Mouse (Mus musculus) lung, embryonic 15.5 days (tissue): ENCODE data around the gene Cx3cl1. TPM values are rescaled to one million over a fixed set of nuclear protein-coding genes. Genes with fewer than 3 reads are reported as not detected.

Source experiments
- ATAC-seq: fragments of 200-750 bp; cut with Nextera tagmentation; 2 replicates; pipeline ENCODE4 v1.8.0; 2017; ENCODE audit warnings: moderate number of reproducible peaks, borderline replicate concordance; ENCODE audit not compliant: low FRiP score, low TSS enrichment; ENCODE audit errors: extremely low read depth
- H3K27ac ChIP-seq: fragments of 300-500 bp; sonication (generic); 2 replicates; pipeline ENCODE4 v1.5.1; 2015; ENCODE audit warnings: moderate library complexity, mild to moderate bottlenecking, inconsistent platforms
- H3K27me3 ChIP-seq: fragments of 300-500 bp; sonication (generic); 2 replicates; pipeline ENCODE4 v1.6.1; 2015; ENCODE audit warnings: inconsistent platforms
- H3K36me3 ChIP-seq: fragments of 300-500 bp; sonication (generic); 2 replicates; pipeline ENCODE4 v1.6.1; 2015; ENCODE audit warnings: inconsistent platforms
- H3K4me1 ChIP-seq: fragments of 300-500 bp; sonication (generic); 2 replicates; pipeline ENCODE4 v1.6.1; 2015; ENCODE audit warnings: inconsistent platforms
- H3K4me2 ChIP-seq: fragments of 300-500 bp; sonication (generic); 2 replicates; pipeline ENCODE4 v1.6.1; 2015; ENCODE audit warnings: inconsistent platforms, mild to moderate bottlenecking, moderate library complexity
- H3K4me3 ChIP-seq: fragments of 300-500 bp; sonication (generic); 2 replicates; pipeline ENCODE4 v1.5.1; 2015; ENCODE audit warnings: mild to moderate bottlenecking, inconsistent platforms
- H3K9ac ChIP-seq: fragments of 300-500 bp; sonication (generic); 2 replicates; pipeline ENCODE4 v1.6.1; 2015; ENCODE audit warnings: inconsistent platforms
- H3K9me3 ChIP-seq: fragments of 300-500 bp; sonication (generic); 2 replicates; pipeline ENCODE4 v1.6.1; 2016; ENCODE audit warnings: inconsistent platforms
- WGBS: fragments of 180-500 bp; shearing (Covaris S2); methylation state at CpG from one replicate; pipeline ENCODE4 v1.1.7; 2015; 5-methylcytosine and 5-hydroxymethylcytosine counted together
- polyA plus RNA-seq: library from polyadenylated mRNA; unstranded; fragments of >200 nt; fragmentation: Nextera tagmentation; extraction: Ambion mirVana; gene quantifications from 2 replicates; pipeline ENCODE4 v1.2.1, GENCODE M21; 2015

Gene Cx3cl1
- polyA plus RNA-seq, 1 experiment from 2014 or later: 8.3 TPM

- no peak for ATAC-seq
- no peak within 1 kb of the TSS for H3K4me2 ChIP-seq
- no peak within 1 kb of the TSS for H3K27ac ChIP-seq
- H3K27me3 ChIP-seq: no peaks in the 10 kb centered on the region
- 82% methylated on average over 7 of the region's 7 CpGs for WGBS
- H3K36me3 ChIP-seq: no peaks in the 10 kb centered on the region
- no peak within 1 kb of the TSS for H3K4me3 ChIP-seq
- H3K9ac ChIP-seq: no peak within 1 kb of the TSS
- no peaks in the 10 kb centered on the region for H3K4me1 ChIP-seq
- no peaks in the 10 kb centered on the region for H3K9me3 ChIP-seq
Observed at GRCm38 (mm10) chr8:94745476-94746184, 26.2 kb upstream of the Cx3cl1 start, which contains the start of gene Ccl22. Gene Ccl22, plus strand, starts transcription at chr8:94745590.

GRCm38 (mm10) chr8:94746832-94747231 is 25.0 kb upstream of the Cx3cl1 start:
- H3K9me3 ChIP-seq: no peaks in the 10 kb centered on the region
- H3K4me2 ChIP-seq: no peak overlapping the region
- H3K4me3 ChIP-seq: no peak overlapping the region
- 73% methylated on average over 8 of the region's 8 CpGs for WGBS
- no peak overlapping the region for H3K9ac ChIP-seq
- no peaks in the 10 kb centered on the region for H3K27me3 ChIP-seq
- no peaks in the 10 kb centered on the region for H3K4me1 ChIP-seq
- H3K27ac ChIP-seq: no peak overlapping the region
- H3K36me3 ChIP-seq: no peaks in the 10 kb centered on the region
- ATAC-seq: no peak

GRCm38 (mm10) chr8:94748363-94748762 is 23.4 kb upstream of the Cx3cl1 start:
- no peak for ATAC-seq
- 63% methylated on average over 4 of the region's 4 CpGs for WGBS
- no peak overlapping the region for H3K4me3 ChIP-seq
- no peak overlapping the region for H3K4me2 ChIP-seq
- no peaks in the 10 kb centered on the region for H3K9me3 ChIP-seq
- H3K4me1 ChIP-seq: no peaks in the 10 kb centered on the region
- no peaks in the 10 kb centered on the region for H3K27me3 ChIP-seq
- no peak overlapping the region for H3K9ac ChIP-seq
- no peak overlapping the region for H3K27ac ChIP-seq
- no peaks in the 10 kb centered on the region for H3K36me3 ChIP-seq

GRCm38 (mm10) chr8:94749942-94750341 is 21.9 kb upstream of the Cx3cl1 start:
- Histone ChIP-seq H3K27me3 (no peaks in the 10 kb centered on the region), H3K9ac (no peak overlapping the region), H3K4me3 (no peak overlapping the region), H3K36me3 (no peaks in the 10 kb centered on the region), H3K4me1 (no peaks in the 10 kb centered on the region), H3K4me2 (no peak overlapping the region), H3K9me3 (no peaks in the 10 kb centered on the region), H3K27ac (no peak overlapping the region)
- 67% methylated on average over 3 of the region's 3 CpGs for WGBS
- ATAC-seq: no peak

- Histone ChIP-seq H3K9me3 (no peaks in the 10 kb centered on the region), H3K9ac (no peak overlapping the region), H3K4me2 (no peak overlapping the region), H3K4me3 (no peak overlapping the region), H3K4me1 (no peaks in the 10 kb centered on the region), H3K27ac (no peak overlapping the region), H3K36me3 (no peaks in the 10 kb centered on the region), H3K27me3 (no peaks in the 10 kb centered on the region)
- 77% methylated on average over 10 of the region's 10 CpGs for WGBS
- ATAC-seq: no peak
Observed at GRCm38 (mm10) chr8:94751023-94751849, 20.6 kb upstream of the Cx3cl1 start.

- H3K4me2 ChIP-seq: no peak overlapping the region
- no peak for ATAC-seq
- H3K4me1 ChIP-seq: no peaks in the 10 kb centered on the region
- 65% methylated on average over 2 of the region's 2 CpGs for WGBS
- no peak overlapping the region for H3K4me3 ChIP-seq
- no peak overlapping the region for H3K27ac ChIP-seq
- H3K9ac ChIP-seq: no peak overlapping the region
- H3K9me3 ChIP-seq: no peaks in the 10 kb centered on the region
- H3K27me3 ChIP-seq: no peaks in the 10 kb centered on the region
- no peaks in the 10 kb centered on the region for H3K36me3 ChIP-seq
Observed at GRCm38 (mm10) chr8:94754006-94754405, 17.8 kb upstream of the Cx3cl1 start.

GRCm38 (mm10) chr8:94754486-94754885 is 17.3 kb upstream of the Cx3cl1 start:
- H3K9ac ChIP-seq: no peak overlapping the region
- no peak overlapping the region for H3K4me3 ChIP-seq
- ATAC-seq: no peak
- H3K27ac ChIP-seq: no peak overlapping the region
- H3K4me1 ChIP-seq: no peaks in the 10 kb centered on the region
- no peaks in the 10 kb centered on the region for H3K36me3 ChIP-seq
- H3K4me2 ChIP-seq: no peak overlapping the region
- 71% methylated on average over 2 of the region's 2 CpGs for WGBS
- H3K27me3 ChIP-seq: no peaks in the 10 kb centered on the region
- no peaks in the 10 kb centered on the region for H3K9me3 ChIP-seq

GRCm38 (mm10) chr8:94767035-94767434 is 4.8 kb upstream of the Cx3cl1 start:
- Histone ChIP-seq H3K36me3 (no peaks in the 10 kb centered on the region), H3K4me2 (no peak overlapping the region), H3K9ac (no peak overlapping the region), H3K4me1 (peaks cover 19% of the 10 kb centered on the region), H3K27ac (no peak overlapping the region), H3K27me3 (peaks cover 19% of the 10 kb centered on the region), H3K4me3 (no peak overlapping the region), H3K9me3 (no peaks in the 10 kb centered on the region)
- no peak for ATAC-seq
- 56% methylated on average over 9 of the region's 9 CpGs for WGBS

- no peak for ATAC-seq
- peak overlapping the region; percentile 71 for H3K27ac ChIP-seq
- peaks cover 26% of the 10 kb centered on the region for H3K4me1 ChIP-seq
- H3K27me3 ChIP-seq: peaks cover 37% of the 10 kb centered on the region
- no peak overlapping the region for H3K9ac ChIP-seq
- no peak overlapping the region for H3K4me3 ChIP-seq
- no peaks in the 10 kb centered on the region for H3K36me3 ChIP-seq
- peak overlapping the region; percentile 80; the same call in 1 of the 2 replicates for H3K4me2 ChIP-seq
- WGBS: 12% methylated on average over 6 of the region's 6 CpGs
- H3K9me3 ChIP-seq: no peaks in the 10 kb centered on the region
Observed at GRCm38 (mm10) chr8:94770945-94771344, 864 bp upstream of the Cx3cl1 start.

GRCm38 (mm10) chr8:94773048-94773447 is 1.2 kb downstream of the Cx3cl1 start:
- H3K36me3 ChIP-seq: no peaks in the 10 kb centered on the region
- peaks cover 30% of the 10 kb centered on the region for H3K4me1 ChIP-seq
- peak overlapping the region; percentile 80; the same call in 1 of the 2 replicates for H3K4me2 ChIP-seq
- no peaks in the 10 kb centered on the region for H3K9me3 ChIP-seq
- H3K27ac ChIP-seq: no peak overlapping the region
- H3K4me3 ChIP-seq: peak overlapping the region; percentile 43
- WGBS: 53% methylated on average over 6 of the region's 6 CpGs
- no peak for ATAC-seq
- H3K9ac ChIP-seq: no peak overlapping the region
- H3K27me3 ChIP-seq: peaks cover 34% of the 10 kb centered on the region

- H3K4me1 ChIP-seq: peaks cover 37% of the 10 kb centered on the region
- WGBS: 26% methylated on average over 12 of the region's 12 CpGs
- H3K9me3 ChIP-seq: no peaks in the 10 kb centered on the region
- no peaks in the 10 kb centered on the region for H3K36me3 ChIP-seq
- no peak for ATAC-seq
- H3K27ac ChIP-seq: no peak overlapping the region
- no peak overlapping the region for H3K4me3 ChIP-seq
- H3K9ac ChIP-seq: no peak overlapping the region
- H3K4me2 ChIP-seq: no peak overlapping the region
- H3K27me3 ChIP-seq: peaks cover 34% of the 10 kb centered on the region
Observed at GRCm38 (mm10) chr8:94773700-94774171, 1.9 kb downstream of the Cx3cl1 start.

GRCm38 (mm10) chr8:94774601-94775000 is 2.8 kb downstream of the Cx3cl1 start:
- Histone ChIP-seq H3K36me3 (no peaks in the 10 kb centered on the region), H3K27me3 (peaks cover 31% of the 10 kb centered on the region), H3K4me1 (peaks cover 39% of the 10 kb centered on the region), H3K4me2 (no peak overlapping the region), H3K9me3 (no peaks in the 10 kb centered on the region), H3K27ac (no peak overlapping the region), H3K9ac (no peak overlapping the region), H3K4me3 (no peak overlapping the region)
- no peak for ATAC-seq
- 75% methylated on average over 1 of the region's 1 CpGs for WGBS
